Mouse (Mus musculus): ENCODE data around the gene Cpa4.

DNA sequence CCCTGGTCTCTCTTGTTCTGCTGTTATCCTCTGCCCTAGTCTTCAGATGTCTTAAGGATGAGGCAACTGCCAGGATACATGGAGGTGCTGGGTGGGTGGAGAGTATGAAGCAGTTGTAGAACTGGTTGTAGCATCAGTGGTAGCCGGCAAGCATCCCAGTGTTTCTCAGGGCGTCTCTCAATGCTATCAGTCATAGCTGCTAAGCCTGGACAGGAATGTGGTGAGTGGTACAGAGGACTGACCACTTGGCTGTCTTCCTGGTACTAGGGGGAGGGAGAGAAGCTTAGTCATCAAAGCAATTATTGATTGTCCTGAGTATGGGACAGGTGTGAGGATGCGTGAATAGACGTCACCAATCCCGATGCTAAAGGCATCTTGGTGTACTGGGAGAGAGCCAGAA is 1.8 kb downstream of the Cpa4 start:
- TF ChIP-seq EP300 (IDR thresholded peaks at IDR 0.05; ENCODE audit: low read depth), result no peak
- no peak for TF ChIP-seq CTCF (IDR thresholded peaks at IDR 0.05; ENCODE audit: low read depth)
